Mouse (Mus musculus) brown adipose tissue, adult 24 weeks (tissue): Measurements from ENCODE around the gene Pax5. TPM values are rescaled to one million over a fixed set of nuclear protein-coding genes. Genes with fewer than 3 reads are reported as not detected.
A peak's percentile ranks its signal among the peaks of the same experiment; 100 is the strongest.
"Not testable (repeated sequence)": the region's sequence is repeated elsewhere in the genome, so short reads cannot be mapped to it uniquely, and the experiment has no call there.

ENCODE experiments used
- H3K27ac ChIP-seq: fragments of 200-500 bp; replicated peaks from 2 replicates; pipeline ENCODE4 v1.5.1; 2012; ENCODE audit warnings: low read depth, mild to moderate bottlenecking, low read length
- H3K4me1 ChIP-seq: fragments of 200-500 bp; 2 replicates; pipeline ENCODE4 v1.6.1; 2012; ENCODE audit warnings: low read length, mixed read lengths; ENCODE audit not compliant: control insufficient read depth, insufficient read depth, insufficient read length
- H3K4me3 ChIP-seq: fragments of 200-500 bp; 2 replicates; pipeline ENCODE4 v1.5.1; 2012; ENCODE audit warnings: low read depth, mild to moderate bottlenecking, low read length, moderate library complexity; ENCODE audit not compliant: insufficient read depth
- polyA plus RNA-seq: library from polyadenylated mRNA; stranded (reverse); fragments of >200 nt; gene quantifications from 2 replicates; pipeline ENCODE4 v1.2.4, GENCODE M21; 2012; ENCODE audit not compliant: missing spikeins, insufficient read depth, insufficient read length

Gene Pax5
- not detected in 2 replicates for polyA plus RNA-seq

- Histone ChIP-seq H3K4me1 (no peaks in the 10 kb centered on the region), H3K27ac (no peak within 1 kb of the TSS), H3K4me3 (no peak within 1 kb of the TSS)
Observed at GRCm38 (mm10) chr4:44709740-44710700, at the start of gene Pax5. TSS of gene Pax5 (minus strand) at chr4:44710487.

- peak overlapping the region; percentile 91 for H3K4me3 ChIP-seq
- not testable (repeated sequence) for H3K4me1 ChIP-seq
- peak overlapping the region; percentile 89 for H3K27ac ChIP-seq
Observed at GRCm38 (mm10) chr4:44757131-44757530, 46.8 kb upstream of the Pax5 start.

- H3K4me1 ChIP-seq, result no peaks in the 10 kb centered on the region
- peak overlapping the region; percentile 91 for H3K4me3 ChIP-seq
- H3K27ac ChIP-seq, result peak overlapping the region; percentile 92
Observed at GRCm38 (mm10) chr4:44756134-44756951, 46.1 kb upstream of the Pax5 start.

GRCm38 (mm10) chr4:44755553-44756133 lies 45.4 kb upstream of the Pax5 start, which contains the start of gene Zcchc7:
TSS of gene Zcchc7 (plus strand) at chr4:44755877.
- H3K4me1 ChIP-seq, result no peaks in the 10 kb centered on the region
- H3K4me3 ChIP-seq, result peak within 1 kb of the TSS; percentile 91
- H3K27ac ChIP-seq, result peak within 1 kb of the TSS; percentile 92

GRCm38 (mm10) chr4:44740471-44740870 lies 30.2 kb upstream of the Pax5 start:
- Histone ChIP-seq H3K27ac (no peak overlapping the region), H3K4me3 (no peak overlapping the region), H3K4me1 (no peaks in the 10 kb centered on the region)

GRCm38 (mm10) chr4:44721237-44721636 lies 10.9 kb upstream of the Pax5 start:
- H3K4me1 ChIP-seq, result no peaks in the 10 kb centered on the region
- H3K4me3 ChIP-seq, result no peak overlapping the region
- no peak overlapping the region for H3K27ac ChIP-seq

- Histone ChIP-seq H3K4me3 (no peak overlapping the region), H3K4me1 (no peaks in the 10 kb centered on the region), H3K27ac (no peak overlapping the region)
Observed at GRCm38 (mm10) chr4:44720046-44720445, 9.8 kb upstream of the Pax5 start.

GRCm38 (mm10) chr4:44717676-44718075 lies 7.4 kb upstream of the Pax5 start:
- Histone ChIP-seq H3K27ac (no peak overlapping the region), H3K4me3 (no peak overlapping the region), H3K4me1 (no peaks in the 10 kb centered on the region)

GRCm38 (mm10) chr4:44716391-44716790 lies 6.1 kb upstream of the Pax5 start:
- H3K27ac ChIP-seq, result no peak overlapping the region
- no peaks in the 10 kb centered on the region for H3K4me1 ChIP-seq
- H3K4me3 ChIP-seq, result no peak overlapping the region

- no peak overlapping the region for H3K27ac ChIP-seq
- H3K4me3 ChIP-seq, result no peak overlapping the region
- no peaks in the 10 kb centered on the region for H3K4me1 ChIP-seq
Observed at GRCm38 (mm10) chr4:44715621-44716160, 5.4 kb upstream of the Pax5 start.

GRCm38 (mm10) chr4:44714111-44714621 lies 3.9 kb upstream of the Pax5 start:
- Histone ChIP-seq H3K4me3 (no peak overlapping the region), H3K4me1 (no peaks in the 10 kb centered on the region), H3K27ac (no peak overlapping the region)

- H3K4me1 ChIP-seq, result no peaks in the 10 kb centered on the region
- H3K27ac ChIP-seq, result no peak overlapping the region
- H3K4me3 ChIP-seq, result no peak overlapping the region
Observed at GRCm38 (mm10) chr4:44713554-44714051, 3.3 kb upstream of the Pax5 start.

- no peak overlapping the region for H3K27ac ChIP-seq
- no peaks in the 10 kb centered on the region for H3K4me1 ChIP-seq
- peak overlapping the region; percentile 20; the same call in 1 of the 2 replicates for H3K4me3 ChIP-seq
Observed at GRCm38 (mm10) chr4:44712786-44713553, 2.7 kb upstream of the Pax5 start.
